23 mouse cellular contexts compared by ENCODE assay signal in the genomic region with DNA sequence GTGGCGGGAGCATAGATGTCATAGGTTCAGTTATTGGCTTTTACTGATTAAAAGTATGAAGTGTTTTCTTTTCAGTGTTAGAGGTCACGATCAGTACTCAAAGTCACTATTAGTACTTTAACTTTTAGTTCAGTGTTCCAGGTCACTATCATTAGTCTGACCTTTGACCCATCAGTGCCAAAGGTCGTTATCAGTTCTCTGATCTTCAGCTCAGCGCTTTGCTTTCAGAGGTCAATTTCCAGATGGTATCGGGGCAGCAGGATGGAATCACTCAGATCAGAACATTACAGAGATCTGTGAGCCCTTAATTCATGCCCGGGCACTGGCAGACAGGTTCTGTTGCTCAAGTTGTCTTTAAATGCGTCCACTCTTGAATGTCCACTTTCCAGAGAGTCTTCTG.
A peak's percentile ranks its signal among the peaks of the same experiment; 100 is the strongest.
DNase-seq lines count a peak whose midpoint lies in the region.
"Had no signal": no experiment of that assay in that cellular context is flagged by ENCODE, and none has a peak within 500 bp of the region (broad histone marks: within the 10 kb centered on the region; RNA-seq: fewer than 3 reads in every experiment).

No protein-coding gene starts in this region.

- intact Hi-C loops in left cerebral cortex, postnatal 36 days (cut with DNase I) = no loop called here

- H3K4me3 ChIP-seq in embryonic facial prominence, embryonic 10.5 days = no peak overlapping the region
- H3K4me3 ChIP-seq: embryonic facial prominence, embryonic 13.5 days; embryonic facial prominence, embryonic 15.5 days; erythroblast, embryonic 14.5 days; forebrain, embryonic 10.5 days; forebrain, embryonic 12.5 days had no signal

- no peak overlapping the region; the same call in 1 of the 2 replicates for H3K27ac ChIP-seq in embryonic facial prominence, embryonic 10.5 days (replicated peaks)
- H3K27ac ChIP-seq: embryonic facial prominence, embryonic 13.5 days; embryonic facial prominence, embryonic 15.5 days; forebrain, embryonic 10.5 days; forebrain, embryonic 12.5 days had no signal

- no peaks in the 10 kb centered on the region for H3K9me3 ChIP-seq in embryonic facial prominence, embryonic 10.5 days
- H3K9me3 ChIP-seq: embryonic facial prominence, embryonic 13.5 days; embryonic facial prominence, embryonic 15.5 days; forebrain, embryonic 10.5 days; forebrain, embryonic 12.5 days had no signal

- H3K27me3 ChIP-seq in embryonic facial prominence, embryonic 10.5 days (replicated peaks; ENCODE audit: low read depth, poor library complexity, severe bottlenecking) = no peaks in the 10 kb centered on the region
- H3K27me3 ChIP-seq: CH12.LX; embryonic facial prominence, embryonic 13.5 days; embryonic facial prominence, embryonic 15.5 days; forebrain, embryonic 12.5 days had no signal

- WGBS in embryonic facial prominence, embryonic 10.5 days = 33% methylated on average over 7 of the region's 7 CpGs

- H3K36me3 ChIP-seq in embryonic facial prominence, embryonic 10.5 days (replicated peaks) = no peaks in the 10 kb centered on the region
- H3K36me3 ChIP-seq: embryonic facial prominence, embryonic 13.5 days; embryonic facial prominence, embryonic 15.5 days; forebrain, embryonic 10.5 days; forebrain, embryonic 12.5 days; G1E had no signal

- H3K4me1 ChIP-seq in embryonic facial prominence, embryonic 10.5 days = peaks cover 14% of the 10 kb centered on the region
- H3K4me1 ChIP-seq: embryonic facial prominence, embryonic 13.5 days; embryonic facial prominence, embryonic 15.5 days; forebrain, embryonic 10.5 days; forebrain, embryonic 12.5 days had no signal

- peak; percentile 74 for DNase-seq in embryo, embryonic 10 days (ENCODE audit: low spot score)
- no peak for DNase-seq in embryo, embryonic 11 days
- DNase-seq in embryo, embryonic 10.5 days (ENCODE audit: low spot score) = peak; percentile 56
- peak; percentile 23 for DNase-seq in embryonic facial prominence, embryonic 10.5 days (ENCODE audit: low spot score)
- peak; percentile 30 for DNase-seq in mesoderm, embryonic 11.5 days (ENCODE audit: low read depth, low spot score)
- DNase-seq in left cerebral cortex, postnatal 36 days (ENCODE audit: low spot score in 2 of 2) = no peak
- no peak for DNase-seq in right cerebral cortex, postnatal 25 days
- DNase-seq: adrenal gland, adult 8-10 months; adrenal gland, postnatal 14 days; adrenal gland, postnatal 36 days; B cell, adult 2 months; cerebellum, adult 11-12 months; cerebellum, adult 2 months; cerebellum, adult 9-10 months; cerebellum, postnatal 10 days; cerebellum, postnatal 36 days had no signal

Comparison
In these comparisons a context has a peak if more than half of its experiments do, and no peak if none do; other contexts are left out.
1. DNase-seq: peak in embryo, embryonic 10 days (single experiment), embryo, embryonic 10.5 days (single experiment), embryonic facial prominence, embryonic 10.5 days (single experiment) and mesoderm, embryonic 11.5 days (single experiment); none in embryo, embryonic 11 days (single experiment), left cerebral cortex, postnatal 36 days (0 of 2) and right cerebral cortex, postnatal 25 days (single experiment).